Mouse (Mus musculus): Measurements from ENCODE around the gene Scaf4.

DNA sequence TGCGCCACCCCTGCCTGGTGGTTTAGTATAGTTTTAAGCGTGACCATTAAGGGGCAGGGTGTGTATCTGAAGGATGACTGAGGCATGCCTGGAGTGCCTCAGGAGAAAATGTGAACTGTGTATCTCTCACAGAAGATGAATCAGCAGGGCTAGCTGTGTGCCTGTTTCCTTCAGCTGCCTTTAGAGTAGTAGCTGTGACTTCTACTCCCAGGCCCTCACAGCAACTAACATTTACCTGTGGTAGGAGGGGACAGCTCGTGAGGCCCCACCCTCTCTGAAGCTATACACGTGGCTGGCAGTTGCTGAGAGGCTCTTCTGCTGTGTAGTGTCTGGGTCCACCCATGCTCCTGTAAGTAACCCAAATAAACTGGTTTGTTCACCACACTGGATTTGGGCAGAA, 66.4 kb downstream of the Scaf4 start:
- no peak for TF ChIP-seq GATA1 (IDR thresholded peaks at IDR 0.05; ENCODE audit: borderline replicate concordance, low read length)
- TF ChIP-seq FLI1 (IDR thresholded peaks at IDR 0.05; ENCODE audit: low read length) = no peak

Data from megakaryocyte, embryonic 14.5 days (primary cell).